Mouse (Mus musculus) activated CD4-positive, CD25-positive, alpha-beta regulatory T cell (primary cell): ENCODE measurements around the gene Lrmda. TPM values are rescaled to one million over a fixed set of nuclear protein-coding genes. Genes with fewer than 3 reads are reported as not detected.

Experiments
- polyA plus RNA-seq, 2 experiments: library from polyadenylated mRNA; unstranded; fragments of 100-300 nt; shearing (Covaris generic); gene quantifications; one replicate each; pipeline ENCODE4 v1.2.1; 2017

Gene Lrmda
- polyA plus RNA-seq: under 1 TPM in 1 of 2 experiments, not detected in 1; 0.54 TPM

GRCm38 (mm10) chr14:22019252-22019948 is at the start of gene Lrmda:
Gene Lrmda (plus strand): TSS chr14:22019712.

DNA sequence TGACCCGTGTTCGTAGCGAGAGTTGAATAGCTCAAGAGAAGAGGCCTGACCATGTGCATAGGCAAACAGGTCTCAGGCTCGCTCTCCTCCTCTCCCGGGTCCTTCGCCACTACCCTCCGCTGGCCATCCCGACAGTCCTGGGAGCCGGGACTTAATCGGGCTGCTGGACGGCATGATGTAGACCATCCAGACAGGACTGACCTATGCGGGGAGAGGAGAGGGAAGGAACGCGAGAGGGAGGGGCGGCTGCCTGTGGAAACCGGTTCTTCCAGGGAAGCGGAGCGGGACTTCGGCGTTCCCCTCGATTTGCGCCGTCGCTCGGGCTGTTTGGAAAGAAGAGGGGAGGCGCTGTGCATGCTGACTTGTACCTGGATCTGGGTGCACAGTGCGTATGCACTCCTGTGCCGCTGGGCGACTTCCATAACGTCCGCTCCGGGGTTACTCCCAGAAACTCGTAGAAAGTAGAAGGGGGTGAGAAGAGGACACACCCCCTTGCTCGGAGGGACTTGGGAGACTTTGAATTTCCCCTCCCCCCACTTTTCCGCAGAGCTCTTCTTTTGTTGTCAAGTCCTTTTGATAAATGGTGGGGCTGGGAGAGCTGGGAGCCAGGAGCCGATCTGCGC is 30.1 kb upstream of the Lrmda start, which contains the start of gene Zfp503:
TSS of gene Zfp503 (minus strand) at position 311 of the 623 bp plus-strand sequence.

Other genes with a start within 250 kb of the Lrmda start
- 100 to 1,000 TPM; 183 to 223 TPM for gene Vdac2, start 194.5 kb upstream of the Lrmda start, polyA plus RNA-seq
- 10 to 100 TPM; 24.7 to 36.6 TPM for gene Comtd1, start 170.7 kb upstream of the Lrmda start, polyA plus RNA-seq
- under 1 TPM in 1 of 2 experiments, not detected in 1; 0.04 TPM for gene Zfp503, start 30.1 kb upstream of the Lrmda start, polyA plus RNA-seq